Mouse (Mus musculus) frontal cortex, adult (tissue): Measurements from ENCODE around the gene Parp9.
"Not testable (repeated sequence)": the region's sequence is repeated elsewhere in the genome, so short reads cannot be mapped to it uniquely, and the experiment has no call there.

ENCODE experiments used
- ATAC-seq: cut with Nextera tagmentation; 2 replicates; pipeline ENCODE4 v1.9.2; 2017; ENCODE audit warnings: mild to moderate bottlenecking, moderate library complexity, mixed read lengths; ENCODE audit not compliant: low TSS enrichment

Gene Parp9

GRCm38 (mm10) chr16:35938211-35939151 lies at the start of gene Parp9, which contains the start of gene Dtx3l:
Parp9 (plus strand) TSS chr16:35938470.
Dtx3l (minus strand) TSS chr16:35939151.
- peak; percentile 83 for ATAC-seq

GRCm38 (mm10) chr16:35888910-35889309 lies 49.4 kb upstream of the Parp9 start:
- no peak for ATAC-seq

GRCm38 (mm10) chr16:35890645-35891044 lies 47.6 kb upstream of the Parp9 start:
- no peak for ATAC-seq

GRCm38 (mm10) chr16:35891603-35892002 lies 46.7 kb upstream of the Parp9 start:
- ATAC-seq: not testable (repeated sequence)

GRCm38 (mm10) chr16:35894997-35895396 lies 43.3 kb upstream of the Parp9 start:
- no peak for ATAC-seq

- no peak for ATAC-seq
Measured at GRCm38 (mm10) chr16:35900541-35900940, 37.7 kb upstream of the Parp9 start.

- no peak for ATAC-seq
Measured at GRCm38 (mm10) chr16:35903014-35903640, 35.1 kb upstream of the Parp9 start.

- ATAC-seq: no peak
Measured at GRCm38 (mm10) chr16:35904121-35904736, 34.0 kb upstream of the Parp9 start.

- no peak for ATAC-seq
Measured at GRCm38 (mm10) chr16:35905355-35905754, 32.9 kb upstream of the Parp9 start.

GRCm38 (mm10) chr16:35905819-35906485 lies 32.3 kb upstream of the Parp9 start:
- no peak for ATAC-seq

- ATAC-seq: no peak
Measured at GRCm38 (mm10) chr16:35906887-35907286, 31.4 kb upstream of the Parp9 start.

- ATAC-seq: no peak
Measured at GRCm38 (mm10) chr16:35907432-35908201, 30.7 kb upstream of the Parp9 start.

GRCm38 (mm10) chr16:35911449-35911848 lies 26.8 kb upstream of the Parp9 start:
- no peak for ATAC-seq

- no peak for ATAC-seq
Measured at GRCm38 (mm10) chr16:35913526-35913925, 24.7 kb upstream of the Parp9 start.

- no peak for ATAC-seq
Measured at GRCm38 (mm10) chr16:35914301-35914700, 24.0 kb upstream of the Parp9 start.

GRCm38 (mm10) chr16:35918721-35919543 lies 19.3 kb upstream of the Parp9 start:
- no peak for ATAC-seq

GRCm38 (mm10) chr16:35921676-35922235 lies 16.5 kb upstream of the Parp9 start:
- no peak for ATAC-seq

- no peak for ATAC-seq
Measured at GRCm38 (mm10) chr16:35922301-35922895, 15.9 kb upstream of the Parp9 start.

- no peak for ATAC-seq
Measured at GRCm38 (mm10) chr16:35923546-35924198, 14.6 kb upstream of the Parp9 start.
